Mouse (Mus musculus): ENCODE results near the gene Ccni. TPM values are rescaled to one million over a fixed set of nuclear protein-coding genes. Genes with fewer than 3 reads are reported as not detected.

The Ccni gene
- polyA plus RNA-seq, 1 experiment from 2014 or later: 93.7 TPM

DNA sequence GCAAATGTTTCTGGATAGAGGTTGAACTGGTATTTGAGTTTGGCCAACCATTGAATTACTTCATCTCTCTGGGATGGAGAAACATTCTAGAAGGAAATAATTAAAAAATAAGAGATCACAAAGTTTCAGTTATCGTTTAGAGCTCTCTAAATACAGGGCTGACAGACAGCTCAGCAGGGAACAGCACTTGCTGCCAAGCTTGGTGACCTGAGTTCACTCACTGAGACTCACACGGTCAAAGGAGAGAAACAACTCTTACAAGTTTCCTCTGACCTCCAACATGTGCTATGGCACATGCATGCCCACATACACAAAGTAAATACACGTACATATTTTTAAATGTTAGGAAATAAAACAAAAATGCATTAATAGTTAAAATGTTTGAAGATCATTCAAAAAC lies 16.7 kb downstream of the Ccni start:
- WGBS: 72% methylated on average over 3 of the region's 3 CpGs
- Histone ChIP-seq H3K27ac (no peak overlapping the region), H3K27me3 (no peaks in the 10 kb centered on the region), H3K4me3 (no peak overlapping the region), H3K4me2 (no peak overlapping the region), H3K4me1 (no peaks in the 10 kb centered on the region), H3K36me3 (peaks cover 30% of the 10 kb centered on the region), H3K9me3 (no peaks in the 10 kb centered on the region), H3K9ac (no peak overlapping the region)
- no peak for ATAC-seq (ENCODE audit: insufficient number of reproducible peaks, low FRiP score, low TSS enrichment, low read depth)

DNA sequence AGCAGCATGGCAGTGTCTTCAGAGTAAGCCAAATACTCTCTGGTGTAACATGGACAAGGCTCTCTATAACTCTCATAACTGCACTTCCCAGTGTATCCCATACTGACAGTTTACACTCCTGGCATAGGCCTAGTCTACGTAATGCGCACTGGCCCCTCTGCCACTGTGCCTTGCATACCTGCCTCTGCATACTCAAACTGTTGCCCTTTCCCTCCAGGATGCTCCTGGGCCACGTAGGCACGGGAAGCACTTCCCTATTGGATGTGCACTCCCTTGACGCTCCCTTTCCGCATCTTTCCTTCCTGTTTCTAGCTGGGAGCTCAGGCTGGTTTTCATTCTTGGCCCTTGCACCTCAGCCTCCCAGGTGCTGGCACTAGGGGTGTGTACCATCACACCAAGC lies 21.7 kb downstream of the Ccni start:
- H3K27ac ChIP-seq: no peak overlapping the region
- no peaks in the 10 kb centered on the region for H3K9me3 ChIP-seq
- H3K4me1 ChIP-seq: no peaks in the 10 kb centered on the region
- peaks cover 56% of the 10 kb centered on the region for H3K36me3 ChIP-seq
- no peak for ATAC-seq (ENCODE audit: insufficient number of reproducible peaks, low FRiP score, low TSS enrichment, low read depth)
- no peak overlapping the region for H3K9ac ChIP-seq
- no peaks in the 10 kb centered on the region for H3K27me3 ChIP-seq
- H3K4me3 ChIP-seq: no peak overlapping the region
- 86% methylated on average over 6 of the region's 6 CpGs for WGBS
- H3K4me2 ChIP-seq: no peak overlapping the region

DNA sequence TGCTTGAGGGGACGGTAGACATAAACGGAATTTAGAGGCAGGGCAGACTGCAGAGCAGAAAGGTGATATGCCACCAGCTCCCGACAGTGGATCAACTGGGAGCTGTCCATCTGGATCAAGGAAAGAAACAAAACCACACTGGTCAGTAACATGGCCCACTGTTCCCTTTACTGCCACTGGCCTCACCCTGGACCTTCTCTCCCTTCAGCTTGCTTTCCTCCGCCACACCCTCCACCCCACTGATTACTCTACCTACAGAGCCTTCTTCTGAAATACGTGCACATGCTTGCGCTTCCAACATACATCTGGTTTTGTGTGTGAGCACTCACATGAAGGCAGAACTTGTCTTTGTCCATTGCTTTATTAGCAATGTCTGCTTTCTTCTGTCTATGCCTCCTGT lies 23.0 kb downstream of the Ccni start:
- no peak overlapping the region for H3K4me3 ChIP-seq
- H3K4me2 ChIP-seq: no peak overlapping the region
- H3K27me3 ChIP-seq: no peaks in the 10 kb centered on the region
- H3K36me3 ChIP-seq: peaks cover 57% of the 10 kb centered on the region
- no peak overlapping the region for H3K27ac ChIP-seq
- H3K4me1 ChIP-seq: no peaks in the 10 kb centered on the region
- WGBS: 84% methylated on average over 6 of the region's 6 CpGs
- ATAC-seq (ENCODE audit: insufficient number of reproducible peaks, low FRiP score, low TSS enrichment, low read depth): no peak
- H3K9ac ChIP-seq: no peak overlapping the region
- no peaks in the 10 kb centered on the region for H3K9me3 ChIP-seq

DNA sequence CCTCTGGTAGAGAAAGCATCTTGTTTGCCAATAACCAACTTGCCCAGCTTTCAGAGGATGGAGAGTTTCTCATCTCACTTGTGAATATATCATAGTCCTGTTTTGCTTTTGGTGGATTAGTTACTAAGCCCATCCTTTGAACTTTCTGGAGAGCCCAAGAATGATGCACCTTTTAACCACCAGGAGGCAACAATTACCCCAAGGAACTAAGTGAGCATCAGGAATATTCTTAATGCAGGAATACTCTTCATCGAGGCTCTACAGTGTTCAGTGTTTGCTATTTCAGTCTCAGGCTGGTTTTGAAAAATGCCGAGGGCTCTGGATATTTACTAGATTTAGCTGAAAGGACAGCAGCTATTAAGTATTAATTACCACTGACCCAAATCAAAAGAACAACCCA lies 26.0 kb downstream of the Ccni start:
- Histone ChIP-seq H3K27ac (no peak overlapping the region), H3K4me1 (no peaks in the 10 kb centered on the region), H3K4me2 (no peak overlapping the region), H3K27me3 (no peaks in the 10 kb centered on the region), H3K36me3 (peaks cover 59% of the 10 kb centered on the region), H3K4me3 (no peak overlapping the region), H3K9me3 (no peaks in the 10 kb centered on the region), H3K9ac (no peak overlapping the region)
- no peak for ATAC-seq (ENCODE audit: insufficient number of reproducible peaks, low FRiP score, low TSS enrichment, low read depth)
- WGBS: 77% methylated on average over 2 of the region's 2 CpGs

DNA sequence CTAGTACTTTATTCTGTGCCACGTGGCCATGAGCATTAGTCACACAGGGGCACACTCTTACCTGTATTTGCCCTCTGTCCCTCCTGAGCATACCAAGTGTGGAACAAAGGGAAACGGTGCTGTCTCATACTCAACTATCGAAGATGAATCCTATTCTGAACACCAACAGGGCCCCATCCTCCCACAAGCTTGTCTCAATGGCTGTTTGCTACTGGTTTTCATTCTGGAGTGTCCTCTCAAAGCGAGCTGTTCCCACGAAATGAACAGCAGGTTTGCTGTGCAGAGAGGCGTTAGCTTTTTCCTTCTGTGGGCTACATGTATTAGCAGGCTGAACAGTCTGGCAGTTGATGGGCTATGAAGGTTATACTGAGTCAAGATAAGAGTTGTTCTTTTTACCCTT lies 27.7 kb downstream of the Ccni start:
- peaks cover 67% of the 10 kb centered on the region for H3K36me3 ChIP-seq
- WGBS: 74% methylated on average over 6 of the region's 6 CpGs
- H3K4me2 ChIP-seq: no peak overlapping the region
- H3K27me3 ChIP-seq: no peaks in the 10 kb centered on the region
- no peak for ATAC-seq (ENCODE audit: insufficient number of reproducible peaks, low FRiP score, low TSS enrichment, low read depth)
- H3K4me1 ChIP-seq: no peaks in the 10 kb centered on the region
- no peak overlapping the region for H3K9ac ChIP-seq
- H3K27ac ChIP-seq: no peak overlapping the region
- no peak overlapping the region for H3K4me3 ChIP-seq
- H3K9me3 ChIP-seq: no peaks in the 10 kb centered on the region

DNA sequence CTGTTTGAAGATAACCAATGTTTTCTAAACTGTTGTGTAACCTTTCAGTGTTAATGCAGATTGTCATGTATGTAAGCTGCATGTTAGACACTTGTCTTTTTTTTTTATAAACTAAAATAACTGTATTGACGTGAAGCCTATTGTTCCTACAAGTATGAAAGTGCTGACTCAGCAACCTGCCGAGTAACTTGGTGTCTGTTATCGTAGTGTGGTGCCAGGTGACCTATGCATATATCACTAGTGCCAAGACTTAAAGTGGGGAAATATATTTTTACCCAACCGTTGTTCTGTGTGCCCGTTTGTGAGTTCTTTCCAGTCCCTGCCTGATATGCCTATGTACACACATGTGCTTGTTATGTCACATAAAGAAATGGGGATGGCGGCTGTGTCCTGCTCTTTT lies 31.6 kb downstream of the Ccni start:
- H3K9me3 ChIP-seq: no peaks in the 10 kb centered on the region
- H3K4me3 ChIP-seq: no peak overlapping the region
- no peak overlapping the region for H3K4me2 ChIP-seq
- H3K9ac ChIP-seq: no peak overlapping the region
- WGBS: 85% methylated on average over 6 of the region's 6 CpGs
- H3K4me1 ChIP-seq: no peaks in the 10 kb centered on the region
- H3K27ac ChIP-seq: no peak overlapping the region
- no peak for ATAC-seq (ENCODE audit: insufficient number of reproducible peaks, low FRiP score, low TSS enrichment, low read depth)
- peaks cover 75% of the 10 kb centered on the region for H3K36me3 ChIP-seq
- no peaks in the 10 kb centered on the region for H3K27me3 ChIP-seq

DNA sequence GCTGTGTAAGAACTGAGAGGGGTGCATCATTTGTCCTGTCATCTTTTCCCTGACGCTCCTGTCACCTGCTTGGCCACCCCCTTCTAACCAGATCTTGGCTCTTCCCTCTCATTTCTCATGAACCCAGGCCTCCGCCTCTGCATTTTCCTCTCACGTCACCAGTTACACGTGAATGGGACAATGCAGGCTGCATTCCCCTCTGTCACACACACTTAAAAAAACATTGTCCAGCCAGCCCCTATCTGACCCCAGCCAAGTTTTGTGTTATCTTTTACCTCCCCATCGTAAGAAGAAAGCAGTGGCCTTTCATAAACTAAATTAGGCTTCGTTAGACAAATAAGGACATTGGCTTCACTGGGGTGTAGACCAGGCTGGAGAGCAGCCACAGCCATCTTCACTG lies 33.8 kb downstream of the Ccni start:
- no peak overlapping the region for H3K9ac ChIP-seq
- H3K27ac ChIP-seq: no peak overlapping the region
- WGBS: 87% methylated on average over 6 of the region's 6 CpGs
- H3K9me3 ChIP-seq: no peaks in the 10 kb centered on the region
- no peak overlapping the region for H3K4me3 ChIP-seq
- H3K4me2 ChIP-seq: no peak overlapping the region
- no peak for ATAC-seq (ENCODE audit: insufficient number of reproducible peaks, low FRiP score, low TSS enrichment, low read depth)
- H3K27me3 ChIP-seq: no peaks in the 10 kb centered on the region
- H3K36me3 ChIP-seq: peaks cover 67% of the 10 kb centered on the region
- peaks cover 6% of the 10 kb centered on the region; the same call in 1 of the 2 replicates for H3K4me1 ChIP-seq

DNA sequence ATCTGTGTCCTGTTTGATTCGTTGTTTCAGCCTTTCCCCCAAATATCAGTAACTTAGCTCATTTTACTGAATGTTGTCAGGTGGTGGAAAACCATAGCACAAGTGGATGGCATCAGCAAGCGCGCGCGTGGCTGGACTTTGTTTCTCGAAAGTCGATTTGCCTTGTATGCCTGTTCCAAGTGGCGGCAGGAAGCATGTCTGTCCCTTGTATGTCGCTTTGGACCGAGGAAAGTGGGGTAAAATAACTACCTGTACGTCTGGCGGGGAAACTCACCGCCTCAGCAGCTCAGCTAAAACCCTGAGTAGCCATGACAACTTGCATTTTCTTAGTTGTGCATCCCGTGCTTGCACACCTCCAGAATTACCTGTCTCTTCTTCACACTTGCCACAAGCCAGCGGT lies 34.9 kb downstream of the Ccni start:
- Histone ChIP-seq H3K36me3 (peaks cover 70% of the 10 kb centered on the region), H3K27me3 (no peaks in the 10 kb centered on the region), H3K27ac (no peak overlapping the region), H3K9ac (no peak overlapping the region), H3K4me1 (peaks cover 6% of the 10 kb centered on the region; the same call in 1 of the 2 replicates), H3K4me2 (no peak overlapping the region), H3K9me3 (no peaks in the 10 kb centered on the region), H3K4me3 (no peak overlapping the region)
- WGBS: 94% methylated on average over 15 of the region's 15 CpGs
- no peak for ATAC-seq (ENCODE audit: insufficient number of reproducible peaks, low FRiP score, low TSS enrichment, low read depth)

DNA sequence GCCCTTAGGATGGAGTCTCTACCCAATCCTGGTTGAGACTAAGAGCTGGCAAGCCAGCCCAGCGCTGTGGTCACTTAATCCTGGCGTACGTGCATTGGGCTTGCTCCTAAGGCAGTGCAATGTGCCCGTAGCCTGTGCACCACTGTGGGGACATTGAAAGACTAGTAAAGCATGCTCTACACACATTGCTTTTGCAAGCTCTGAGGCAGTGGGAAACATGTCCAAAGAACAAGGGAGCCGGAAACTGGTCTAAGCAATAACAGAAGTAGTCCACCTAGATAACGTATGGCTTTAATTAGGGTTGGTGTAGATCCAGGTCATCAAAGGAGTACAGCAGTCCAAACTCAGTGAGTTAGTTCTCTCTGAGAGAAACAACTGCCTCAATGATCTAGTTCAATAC lies 37.6 kb downstream of the Ccni start:
- H3K9ac ChIP-seq: no peak overlapping the region
- H3K27ac ChIP-seq: 0 out of 2 replicates have a peak overlapping the region, but pooled peaks have one; percentile 48
- WGBS: 55% methylated on average over 6 of the region's 6 CpGs
- peaks cover 72% of the 10 kb centered on the region for H3K36me3 ChIP-seq
- H3K4me2 ChIP-seq: no peak overlapping the region
- H3K27me3 ChIP-seq: no peaks in the 10 kb centered on the region
- ATAC-seq (ENCODE audit: insufficient number of reproducible peaks, low FRiP score, low TSS enrichment, low read depth): no peak
- no peaks in the 10 kb centered on the region for H3K9me3 ChIP-seq
- peaks cover 6% of the 10 kb centered on the region; the same call in 1 of the 2 replicates for H3K4me1 ChIP-seq
- no peak overlapping the region for H3K4me3 ChIP-seq

DNA sequence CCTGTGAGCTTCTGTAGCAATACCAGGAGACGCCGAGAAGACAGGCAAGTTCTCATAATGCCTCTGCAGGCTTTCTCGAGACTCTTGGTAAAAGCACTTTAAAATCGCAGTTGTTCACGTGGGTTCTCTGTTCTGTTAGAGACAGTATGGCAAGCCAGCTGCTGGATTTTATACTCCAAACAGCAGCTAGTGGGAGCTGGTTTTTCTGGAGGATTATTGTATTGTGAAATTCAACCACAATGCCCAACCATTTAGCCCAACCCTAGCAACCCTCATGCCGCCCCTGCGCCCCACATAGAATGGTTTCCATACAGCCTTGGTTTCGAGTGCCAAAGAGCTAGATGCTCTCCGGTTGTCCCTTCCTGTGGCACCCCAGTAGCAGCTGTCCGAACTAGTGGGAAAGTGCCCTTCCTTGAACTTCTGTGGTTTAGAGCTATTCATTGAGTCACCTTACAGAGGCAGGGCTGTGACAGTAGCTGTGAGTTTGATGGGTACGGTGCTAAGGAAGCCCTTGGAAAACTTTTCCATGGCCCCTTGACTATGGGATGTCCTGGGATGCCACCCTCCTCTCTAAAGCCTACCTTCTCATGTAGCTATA lies 38.3 kb downstream of the Ccni start:
- H3K27ac ChIP-seq: 0 out of 2 replicates have a peak overlapping the region, but pooled peaks have one; percentile 48
- peaks cover 69% of the 10 kb centered on the region for H3K36me3 ChIP-seq
- no peaks in the 10 kb centered on the region for H3K27me3 ChIP-seq
- no peaks in the 10 kb centered on the region for H3K9me3 ChIP-seq
- H3K9ac ChIP-seq: no peak overlapping the region
- H3K4me2 ChIP-seq: no peak overlapping the region
- peaks cover 6% of the 10 kb centered on the region; the same call in 1 of the 2 replicates for H3K4me1 ChIP-seq
- no peak overlapping the region for H3K4me3 ChIP-seq
- ATAC-seq (ENCODE audit: insufficient number of reproducible peaks, low FRiP score, low TSS enrichment, low read depth): no peak
- WGBS: 89% methylated on average over 11 of the region's 11 CpGs

DNA sequence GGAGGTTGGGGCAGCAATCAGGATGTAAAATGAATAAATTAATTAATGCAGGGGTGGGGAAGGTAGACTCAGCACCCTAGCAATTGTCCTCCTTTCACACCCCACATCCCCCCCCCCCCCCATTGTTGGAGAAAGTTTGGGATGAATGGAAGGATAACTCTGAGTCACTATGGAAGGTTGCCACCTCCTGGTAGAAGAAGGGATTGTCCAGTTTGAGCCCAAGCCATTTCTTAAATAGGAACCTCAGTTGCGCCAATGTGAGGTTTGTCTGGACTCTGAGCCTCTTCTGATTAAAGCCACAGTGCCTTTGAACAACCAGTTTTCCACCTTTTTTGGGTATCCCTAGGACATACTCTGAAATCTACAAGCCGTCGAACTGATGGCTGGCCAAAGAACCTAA lies 42.8 kb downstream of the Ccni start:
- Histone ChIP-seq H3K27me3 (no peaks in the 10 kb centered on the region), H3K4me2 (no peak overlapping the region), H3K27ac (no peak overlapping the region), H3K9ac (no peak overlapping the region), H3K36me3 (peaks cover 83% of the 10 kb centered on the region), H3K9me3 (no peaks in the 10 kb centered on the region), H3K4me3 (no peak overlapping the region), H3K4me1 (peaks cover 6% of the 10 kb centered on the region; the same call in 1 of the 2 replicates)
- WGBS: 90% methylated on average over 3 of the region's 3 CpGs
- ATAC-seq (ENCODE audit: insufficient number of reproducible peaks, low FRiP score, low TSS enrichment, low read depth): no peak

DNA sequence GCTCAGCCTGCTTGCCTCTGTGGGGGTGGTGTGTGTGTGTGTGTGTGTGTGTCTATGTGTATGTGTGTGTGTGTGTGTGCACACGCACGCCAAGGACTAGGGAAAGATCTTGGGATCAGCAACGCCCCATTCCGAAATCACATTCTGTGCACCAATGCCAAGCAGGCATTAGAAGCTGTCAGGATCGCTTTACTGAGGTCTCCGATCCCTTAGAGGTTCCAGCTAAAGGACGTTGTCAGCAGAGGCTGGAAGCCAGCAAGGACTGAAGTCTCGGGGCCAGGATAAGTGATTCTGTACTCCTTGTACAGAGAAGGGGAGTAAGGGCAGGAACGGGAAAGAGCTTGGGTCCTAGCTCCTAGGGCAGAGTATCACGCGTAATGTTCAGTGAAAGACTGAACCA lies 51.9 kb downstream of the Ccni start:
- H3K9ac ChIP-seq: no peak overlapping the region
- no peak overlapping the region for H3K27ac ChIP-seq
- 74% methylated on average over 11 of the region's 11 CpGs for WGBS
- no peaks in the 10 kb centered on the region for H3K27me3 ChIP-seq
- H3K36me3 ChIP-seq: peaks cover 58% of the 10 kb centered on the region
- H3K4me3 ChIP-seq: no peak overlapping the region
- no peak for ATAC-seq (ENCODE audit: insufficient number of reproducible peaks, low FRiP score, low TSS enrichment, low read depth)
- H3K9me3 ChIP-seq: no peaks in the 10 kb centered on the region
- H3K4me1 ChIP-seq: peaks cover 13% of the 10 kb centered on the region
- H3K4me2 ChIP-seq: no peak overlapping the region

DNA sequence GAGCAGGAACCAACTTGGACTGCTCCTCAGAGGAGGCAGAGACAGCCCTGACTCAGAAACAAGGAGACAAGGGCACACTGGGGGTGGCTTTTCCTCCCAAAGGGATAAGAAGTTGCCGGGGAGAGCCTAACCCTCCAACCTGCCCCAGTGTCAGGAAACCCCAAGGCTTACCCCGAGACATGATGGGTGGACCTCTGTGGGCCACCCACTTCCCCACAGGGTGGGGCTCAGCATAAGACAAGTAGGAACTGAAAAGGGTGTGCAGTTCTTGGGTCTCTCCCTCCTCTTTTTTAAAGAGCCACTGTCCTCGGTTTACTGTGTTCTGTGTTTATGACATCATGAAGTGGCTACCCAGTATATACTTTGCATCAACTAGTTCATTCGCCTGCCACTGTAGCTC lies 53.8 kb downstream of the Ccni start:
- Histone ChIP-seq H3K4me3 (no peak overlapping the region), H3K9me3 (no peaks in the 10 kb centered on the region), H3K4me1 (peaks cover 13% of the 10 kb centered on the region), H3K27me3 (no peaks in the 10 kb centered on the region), H3K36me3 (peaks cover 42% of the 10 kb centered on the region), H3K4me2 (no peak overlapping the region), H3K27ac (no peak overlapping the region), H3K9ac (no peak overlapping the region)
- WGBS: 81% methylated on average over 4 of the region's 4 CpGs
- ATAC-seq (ENCODE audit: insufficient number of reproducible peaks, low FRiP score, low TSS enrichment, low read depth): no peak

Data from limb, embryonic 15.5 days (tissue).